In genomic region chr8:115427490-115427889, GRCm38 (mm10) we compare ENCODE assay signal across 23 mouse cellular contexts.
DNase-seq lines count a peak whose midpoint lies in the region; ATAC-seq lines count a peak whose summit lies in the region.
"Had no signal": no experiment of that assay in that cellular context is flagged by ENCODE, and none has a peak within 500 bp of the region (broad histone marks: within the 10 kb centered on the region; RNA-seq: fewer than 3 reads in every experiment).

No protein-coding gene starts in this region.

- no peaks in the 10 kb centered on the region for H3K9me3 ChIP-seq in forebrain, embryonic 15.5 days
- H3K9me3 ChIP-seq: embryonic facial prominence, embryonic 12.5 days; heart, embryonic 15.5 days; hindbrain, embryonic 13.5 days had no signal

- H3K79me2 ChIP-seq in macrophage (ENCODE audit: inconsistent target): no peaks in the 10 kb centered on the region

- H3K4me1 ChIP-seq in forebrain, embryonic 15.5 days: peaks cover 17% of the 10 kb centered on the region
- H3K4me1 ChIP-seq: heart, embryonic 15.5 days had no signal

- no peak overlapping the region for H3K4me3 ChIP-seq in macrophage (ENCODE audit: inconsistent target)
- no peak overlapping the region for H3K4me3 ChIP-seq in forebrain, embryonic 15.5 days
- H3K4me3 ChIP-seq: embryonic facial prominence, embryonic 12.5 days; heart, embryonic 15.5 days; hindbrain, embryonic 13.5 days had no signal

- whole genome bisulfite sequencing in macrophage (ENCODE audit: missing documents): 62% methylated on average over 3 of the region's 3 CpGs
- WGBS in forebrain, embryonic 15.5 days: 74% methylated on average over 3 of the region's 3 CpGs

- ATAC-seq in granulocyte monocyte progenitor cell, adult 5-6 weeks (replicated peaks; ENCODE audit: poor library complexity, severe bottlenecking): peak; percentile 37
- ATAC-seq in forebrain, embryonic 15.5 days (replicated peaks): no peak
- ATAC-seq: CD4-positive, CD25-positive, alpha-beta regulatory T cell, adult 4 months; forebrain, embryonic 16.5 days had no signal

- H3K4me2 ChIP-seq in forebrain, embryonic 15.5 days (replicated peaks): no peak overlapping the region
- H3K4me2 ChIP-seq: embryonic facial prominence, embryonic 12.5 days; heart, embryonic 11.5 days; heart, embryonic 15.5 days; hindbrain, embryonic 13.5 days had no signal

- no peak overlapping the region for H3K9ac ChIP-seq in forebrain, embryonic 15.5 days (replicated peaks)
- H3K9ac ChIP-seq: embryonic facial prominence, embryonic 12.5 days; heart, embryonic 15.5 days; hindbrain, embryonic 13.5 days had no signal

- H3K27me3 ChIP-seq in forebrain, embryonic 15.5 days: peaks cover 20% of the 10 kb centered on the region; the same call in 1 of the 2 replicates
- H3K27me3 ChIP-seq: heart, embryonic 15.5 days had no signal

- peak; percentile 51 for DNase-seq in adrenal gland, adult 2 months
- DNase-seq in adrenal gland, adult (ENCODE audit: inconsistent age in 2 of 2, low spot score in 1 of 2): no peak
- peak; percentile 76 for DNase-seq in heart, adult 11 months
- no peak for DNase-seq in heart, adult 9 months (ENCODE audit: low spot score in 2 of 2)
- no peak for DNase-seq in gastrocnemius, adult 18-20 months (ENCODE audit: low spot score)
- DNase-seq: B cell, adult 2 months; cerebellum, adult 11 months; cerebellum, adult 8-10 months; cerebellum, postnatal 14 days; gastrocnemius, postnatal 25 days; heart, adult 18-20 months; heart, postnatal 14 days; kidney, adult 11 months had no signal

- H3K27ac ChIP-seq in macrophage: peak overlapping the region; percentile 68
- H3K27ac ChIP-seq in forebrain, embryonic 15.5 days (replicated peaks): no peak overlapping the region
- H3K27ac ChIP-seq: embryonic facial prominence, embryonic 12.5 days; heart, embryonic 15.5 days; hindbrain, embryonic 13.5 days had no signal

- no peaks in the 10 kb centered on the region for H3K36me3 ChIP-seq in macrophage (ENCODE audit: inconsistent target)
- H3K36me3 ChIP-seq in forebrain, embryonic 15.5 days: no peaks in the 10 kb centered on the region
- H3K36me3 ChIP-seq: embryonic facial prominence, embryonic 12.5 days; G1E; heart, embryonic 15.5 days; hindbrain, embryonic 13.5 days had no signal

Comparison
In these comparisons a context has a peak if more than half of its experiments do, and no peak if none do; other contexts are left out.
1. DNase-seq: peak in adrenal gland, adult 2 months (single experiment) and heart, adult 11 months (single experiment); none in adrenal gland, adult (0 of 2), heart, adult 9 months (0 of 2) and gastrocnemius, adult 18-20 months (single experiment).